Mouse (Mus musculus) layer of hippocampus, adult 11-12 months (tissue): ENCODE results near the gene Samd10.

Experiments
- DNase-seq: peaks from one replicate; pipeline ENCODE4 v3.0.0; 2022; ENCODE audit warnings: low spot score

The Samd10 gene

GRCm38 (mm10) chr2:181592231-181593041 lies 6.6 kb downstream of the Samd10 start, which contains the start of gene Zfp512b:
Gene Zfp512b (minus strand): TSS chr2:181592803.
- DNase-seq, result peak; percentile 61

- peak; percentile 8 for DNase-seq
Measured at GRCm38 (mm10) chr2:181591528-181592085, 7.4 kb downstream of the Samd10 start, which contains the start of gene Prpf6. Gene Prpf6 (plus strand): TSS chr2:181591868.

GRCm38 (mm10) chr2:181590471-181590870 lies 8.5 kb downstream of the Samd10 start:
- peak; percentile 8 for DNase-seq

GRCm38 (mm10) chr2:181589732-181590105 lies 9.3 kb downstream of the Samd10 start:
- DNase-seq, result peak; percentile 7

GRCm38 (mm10) chr2:181589011-181589731 lies 9.8 kb downstream of the Samd10 start:
- DNase-seq, result peak; percentile 4

- peak; percentile 11 for DNase-seq
Measured at GRCm38 (mm10) chr2:181588229-181588780, 10.7 kb downstream of the Samd10 start.

GRCm38 (mm10) chr2:181587796-181588195 lies 11.2 kb downstream of the Samd10 start:
- DNase-seq, result no peak

- DNase-seq, result no peak
Measured at GRCm38 (mm10) chr2:181586124-181586523, 12.9 kb downstream of the Samd10 start.

- no peak for DNase-seq
Measured at GRCm38 (mm10) chr2:181585506-181585905, 13.5 kb downstream of the Samd10 start.

GRCm38 (mm10) chr2:181584411-181584942 lies 14.5 kb downstream of the Samd10 start, which contains the start of gene Uckl1:
Gene Uckl1 (minus strand): TSS chr2:181584892.
- no peak for DNase-seq

GRCm38 (mm10) chr2:181583460-181584257 lies 15.4 kb downstream of the Samd10 start:
- no peak for DNase-seq

GRCm38 (mm10) chr2:181582939-181583338 lies 16.1 kb downstream of the Samd10 start:
- DNase-seq, result no peak

- no peak for DNase-seq
Measured at GRCm38 (mm10) chr2:181582358-181582757, 16.7 kb downstream of the Samd10 start.

- DNase-seq, result peak; percentile 88
Measured at GRCm38 (mm10) chr2:181581402-181582120, 17.5 kb downstream of the Samd10 start.

GRCm38 (mm10) chr2:181581016-181581401 lies 18.0 kb downstream of the Samd10 start:
- peak; percentile 77 for DNase-seq

GRCm38 (mm10) chr2:181580131-181580772 lies 18.8 kb downstream of the Samd10 start:
- no peak for DNase-seq

- DNase-seq, result no peak
Measured at GRCm38 (mm10) chr2:181579681-181580080, 19.3 kb downstream of the Samd10 start.

GRCm38 (mm10) chr2:181578790-181579618 lies 20.0 kb downstream of the Samd10 start:
- DNase-seq, result no peak

GRCm38 (mm10) chr2:181577981-181578581 lies 20.9 kb downstream of the Samd10 start:
- no peak for DNase-seq
